Mouse (Mus musculus) mesoderm, embryonic 11.5 days (tissue): ENCODE measurements at regions not wholly inside any gene's neighbourhood (a gene's known extent, or its start where the extent isn't known, plus 50 kb on each side); places are given as distances from the start of the nearest gene placed in this dataset.

Experiments used
- DNase-seq: peaks from one replicate; pipeline ENCODE4 v3.0.0-alpha.2; 2012; ENCODE audit warnings: low read depth, low spot score

DNA sequence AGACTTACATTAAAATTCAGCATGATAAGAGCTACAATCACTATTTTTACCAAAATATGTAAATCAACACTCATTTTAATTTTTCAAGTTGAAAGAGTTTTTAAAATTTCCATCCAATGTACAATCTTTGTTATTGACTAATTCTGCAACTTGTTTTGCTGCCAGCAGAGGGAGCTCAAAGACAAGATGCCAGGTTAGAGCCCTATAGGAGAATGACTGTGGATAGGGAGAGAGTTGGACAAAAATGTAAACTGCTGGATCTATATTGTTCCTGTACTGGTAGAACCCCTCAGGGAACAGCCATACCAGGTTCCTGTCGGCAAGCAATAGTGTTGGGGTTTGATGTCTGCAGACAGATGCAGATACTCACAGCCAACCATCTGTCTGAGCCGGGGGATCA is 288.8 kb upstream of the 4930550L24Rik start:
- peak; percentile 39 for DNase-seq
